Mouse (Mus musculus): ENCODE measurements at regions not wholly inside any gene's neighbourhood (a gene's known extent, or its start where the extent isn't known, plus 50 kb on each side); places are given as distances from the start of the nearest gene placed in this dataset.

DNA sequence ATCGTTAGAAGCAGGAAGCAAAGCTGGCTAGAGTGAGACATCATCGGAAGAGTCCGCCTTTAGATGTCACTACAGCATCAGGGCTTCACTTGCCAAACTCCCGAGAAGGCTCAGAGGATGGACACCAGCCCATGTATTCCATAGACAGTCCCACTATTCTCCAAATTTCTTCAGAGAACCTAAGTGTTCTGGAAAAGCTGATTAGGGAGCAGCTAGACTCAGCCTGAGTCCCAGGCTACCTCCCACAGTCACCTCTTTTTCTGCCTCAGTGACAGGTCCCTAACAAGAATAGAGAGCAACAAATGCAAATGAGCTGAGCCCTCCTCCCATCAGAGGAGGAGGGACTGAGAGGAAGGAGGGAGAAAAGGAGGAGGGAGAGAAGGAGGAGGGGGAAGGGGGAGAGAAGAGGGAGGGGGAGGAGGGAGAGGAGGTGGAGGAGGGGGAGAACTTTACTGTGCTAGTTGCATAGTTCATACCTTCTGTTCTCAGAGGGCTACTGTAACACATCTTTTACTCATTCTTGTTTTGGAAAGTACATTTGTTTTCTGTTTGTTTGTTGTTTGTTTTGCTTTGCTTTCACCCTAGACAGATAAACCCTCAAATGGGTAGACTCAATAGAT is 465.8 kb downstream of the Tmem182 start:
- no peak for DNase-seq

GRCm38 (mm10) chr1:41274573-41275270 is 469.3 kb downstream of the Tmem182 start:
- DNase-seq, result peak in 1 of 2 experiments; percentile 10

DNA sequence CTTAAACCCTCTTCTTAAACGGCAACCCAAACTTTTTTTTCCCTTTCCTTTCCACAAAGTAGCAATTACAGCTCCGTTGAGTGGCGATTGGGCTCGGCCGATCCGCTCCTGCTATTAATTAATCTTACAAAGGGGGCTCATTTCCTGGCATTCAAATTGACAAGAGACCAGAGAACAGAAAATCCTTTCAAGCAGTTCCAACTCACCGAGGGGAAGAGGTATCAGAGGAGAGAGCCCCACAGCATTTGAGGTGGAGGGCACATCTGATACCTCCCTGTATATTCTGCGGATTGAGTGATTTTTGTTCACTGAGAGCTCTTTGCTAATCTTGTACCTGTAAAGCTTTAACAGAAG is 469.8 kb downstream of the Tmem182 start:
- no peak for DNase-seq

DNA sequence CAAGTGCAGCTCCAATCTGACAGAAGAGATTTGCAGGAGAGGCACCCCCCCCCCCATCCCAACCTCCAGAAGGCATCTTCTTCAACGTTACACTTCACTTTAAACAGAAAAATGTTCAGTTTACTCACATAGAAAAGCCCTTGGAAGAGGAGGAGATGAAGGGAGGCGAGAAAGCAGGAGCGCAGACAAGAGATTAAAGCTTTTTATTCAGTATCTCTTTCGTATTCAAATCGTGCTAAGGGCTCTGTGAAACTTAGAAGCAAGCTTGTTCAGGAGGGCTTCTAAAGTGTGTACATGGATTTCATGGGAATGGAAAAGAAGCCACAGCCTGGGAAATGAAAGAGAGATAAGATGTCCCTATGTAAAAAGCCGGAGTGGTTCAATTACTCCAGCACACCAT is 470.2 kb downstream of the Tmem182 start:
- no peak for DNase-seq

DNA sequence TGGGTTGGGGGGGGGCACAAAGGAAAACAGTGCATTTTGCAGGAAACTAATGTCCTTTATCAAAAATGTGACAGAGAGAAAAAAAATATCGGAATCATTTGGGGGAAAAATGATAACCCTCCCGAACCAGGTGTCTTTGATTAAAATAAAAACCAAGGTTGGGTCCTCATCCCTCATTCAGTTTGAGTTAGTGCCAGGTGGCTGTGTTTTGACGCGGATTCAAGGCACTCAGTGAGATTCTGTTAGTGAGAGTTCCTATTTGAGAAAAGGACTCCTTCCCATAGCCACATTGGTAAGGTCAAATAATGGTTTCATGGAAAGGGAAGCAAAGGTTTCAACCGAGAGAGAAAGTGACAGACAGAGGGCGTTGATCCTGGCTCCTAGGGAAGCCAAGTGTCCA is 470.9 kb downstream of the Tmem182 start:
- no peak for DNase-seq

DNA sequence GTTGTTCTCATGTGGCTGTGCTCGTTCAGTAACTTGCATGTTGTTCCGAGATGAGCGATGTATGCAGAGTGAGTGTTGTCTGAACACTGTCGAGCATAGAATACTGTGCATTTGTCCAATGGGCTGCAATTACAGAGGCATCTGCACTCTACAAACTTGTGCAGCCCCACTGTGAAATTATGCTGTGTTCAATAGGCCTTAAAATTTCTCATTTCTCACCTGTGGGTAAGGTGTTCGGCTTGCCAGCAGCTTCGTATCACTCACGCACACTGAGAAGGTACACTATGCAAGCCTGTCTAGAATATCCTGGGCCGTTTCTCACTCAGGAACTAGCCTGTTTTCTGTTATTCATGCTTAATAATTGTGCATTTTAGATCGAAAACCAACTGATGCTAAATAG is 479.8 kb downstream of the Tmem182 start:
- no peak for DNase-seq

DNA sequence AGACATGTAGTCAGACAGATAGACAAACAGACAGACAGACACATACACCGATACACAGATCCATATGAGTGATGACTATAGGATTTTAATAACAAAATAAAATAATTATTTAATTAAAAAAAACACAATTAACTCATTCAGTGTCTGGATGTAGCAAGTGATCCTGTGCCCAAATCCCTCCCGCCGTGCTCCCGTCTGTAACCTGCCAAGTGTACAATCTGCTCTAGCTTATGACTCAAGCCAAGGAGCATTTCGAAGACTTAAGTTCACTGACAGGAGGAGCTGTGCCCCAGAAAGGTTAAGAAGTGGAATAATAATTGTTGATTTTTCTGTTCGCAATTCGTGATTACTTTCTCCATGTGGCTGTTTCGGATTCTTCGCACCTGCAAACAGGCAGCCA is 480.8 kb downstream of the Tmem182 start:
- no peak for DNase-seq

- no peak for DNase-seq
Observed at GRCm38 (mm10) chr1:41326861-41327480, 521.6 kb downstream of the Tmem182 start.

DNA sequence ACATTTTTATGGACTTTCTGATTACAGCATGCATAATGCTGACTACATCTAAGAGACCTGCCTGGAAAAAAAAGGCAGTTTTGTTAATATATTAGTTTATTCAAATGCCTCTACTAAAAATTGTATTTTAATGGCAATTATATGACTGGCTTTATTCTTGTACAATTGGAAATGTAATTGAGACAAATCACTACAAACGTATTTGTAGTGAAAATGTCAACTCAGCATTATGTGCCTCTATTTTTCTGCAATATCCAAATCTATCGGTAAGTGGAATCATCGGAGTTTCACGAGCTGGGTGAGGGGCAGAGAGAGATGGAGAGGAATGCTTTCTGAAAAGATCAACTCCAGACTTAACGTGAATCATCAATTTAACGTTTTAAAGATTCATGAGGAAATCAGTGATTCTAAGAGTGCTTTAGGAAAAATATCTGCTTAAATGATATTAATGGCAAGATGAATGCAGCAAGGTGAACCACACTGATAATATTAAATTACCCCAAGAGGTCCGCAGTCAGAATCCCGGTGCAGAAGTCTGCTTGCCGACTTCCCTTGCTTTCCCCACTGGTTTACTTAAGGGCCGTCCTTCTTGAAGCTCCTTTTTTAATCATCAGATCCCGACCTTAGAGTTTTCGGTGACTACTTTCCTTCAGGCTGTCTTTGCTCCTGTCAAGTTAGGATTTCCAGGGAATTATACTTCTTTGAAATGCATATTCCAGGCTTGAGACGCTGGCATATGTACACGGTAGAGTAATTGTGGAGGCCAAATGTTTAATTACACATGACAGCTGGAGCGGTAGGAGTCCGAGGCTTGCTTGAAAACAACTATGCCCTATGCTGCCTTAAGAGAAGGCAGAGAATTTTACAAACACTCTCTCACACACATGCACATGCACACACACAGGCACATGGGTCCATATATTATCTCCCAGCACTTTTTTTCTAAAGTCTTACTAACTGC is 544.7 kb downstream of the Tmem182 start:
- no peak for DNase-seq

GRCm38 (mm10) chr1:41359061-41359460 is 553.7 kb downstream of the Tmem182 start:
- DNase-seq, result no peak

DNA sequence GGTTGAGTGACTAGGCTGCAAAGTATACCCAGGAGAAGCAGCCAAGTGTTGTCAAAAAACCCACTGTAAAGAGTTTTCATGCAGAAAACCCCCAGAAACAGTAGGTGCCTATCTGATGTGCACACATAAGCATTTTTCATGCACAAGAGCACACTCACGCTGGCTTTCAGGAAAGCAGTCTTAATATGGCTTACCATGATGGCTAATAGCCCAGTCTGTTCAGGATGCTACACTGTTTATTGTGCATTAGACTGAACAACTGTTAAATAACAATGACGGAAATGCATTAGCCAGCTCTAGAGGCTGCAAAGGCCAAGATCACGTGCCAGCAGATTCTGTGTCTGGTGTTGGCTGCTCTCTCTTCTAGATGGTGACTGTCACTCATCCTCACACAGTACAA is 556.1 kb downstream of the Tmem182 start:
- DNase-seq, result no peak

- DNase-seq, result no peak
Observed at GRCm38 (mm10) chr1:41380013-41380412, 574.6 kb downstream of the Tmem182 start.

DNA sequence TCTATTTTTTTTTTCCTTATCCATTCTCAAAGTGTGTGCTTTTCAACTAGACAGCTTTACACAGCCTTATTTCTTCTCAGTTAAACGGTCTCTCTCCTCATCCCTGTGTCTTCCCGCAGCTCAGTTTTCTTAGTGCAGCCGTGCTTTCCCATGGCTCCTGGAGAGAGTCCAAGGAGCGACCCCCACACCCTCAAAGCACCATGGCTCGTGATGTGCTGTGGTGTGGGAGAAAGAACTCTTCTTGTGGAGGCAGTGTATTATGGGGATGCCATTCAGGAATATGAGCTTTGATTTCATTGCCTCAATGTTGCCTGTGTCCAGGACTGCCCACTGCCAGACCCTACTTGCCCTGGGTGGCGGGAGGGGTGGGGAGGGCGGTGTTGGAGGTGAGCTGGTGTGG is 576.1 kb downstream of the Tmem182 start:
- DNase-seq, result no peak

GRCm38 (mm10) chr1:41384731-41385130 is 579.3 kb downstream of the Tmem182 start:
- DNase-seq, result no peak

- DNase-seq, result no peak
Observed at GRCm38 (mm10) chr1:41386435-41386834, 581.0 kb downstream of the Tmem182 start.

DNA sequence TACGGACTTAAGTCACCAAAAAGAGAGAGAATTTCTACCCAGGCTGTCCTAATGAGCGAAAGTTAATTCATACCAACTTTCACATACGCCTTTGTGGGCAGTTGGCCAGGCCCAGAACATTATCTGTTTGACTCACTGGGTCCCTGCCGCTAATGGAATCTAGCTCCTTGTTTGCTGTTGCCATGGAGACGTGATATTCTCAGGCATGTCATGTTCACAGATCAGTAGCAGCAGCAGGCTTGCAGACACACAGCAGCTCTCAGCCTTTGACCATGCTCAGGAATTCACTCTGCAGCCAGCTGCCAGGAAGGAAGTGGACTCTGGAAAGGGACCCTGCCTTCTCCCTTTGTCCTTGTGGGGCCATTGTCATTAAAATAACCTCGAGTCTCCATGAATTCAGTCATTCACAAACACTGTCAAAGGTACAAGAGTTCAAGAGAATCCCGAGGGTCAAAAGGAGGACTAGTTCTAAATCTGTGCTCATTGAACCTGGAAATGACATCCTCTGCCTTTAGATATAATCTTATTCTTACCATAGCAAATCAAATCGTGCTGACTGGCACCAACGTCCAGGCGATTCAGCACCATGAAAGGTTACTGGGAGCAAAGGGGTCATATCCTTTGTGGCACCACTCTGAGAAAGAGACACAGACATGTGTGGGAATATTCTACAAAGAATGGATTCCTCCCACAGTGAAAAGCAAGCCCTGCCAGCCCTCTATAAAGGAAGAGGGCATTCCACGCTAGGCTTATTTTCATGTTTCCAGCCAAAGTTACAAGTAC is 584.9 kb downstream of the Tmem182 start:
- peak; percentile 50 to 68 for DNase-seq

- no peak for DNase-seq
Observed at GRCm38 (mm10) chr1:41391071-41391470, 585.7 kb downstream of the Tmem182 start.

GRCm38 (mm10) chr1:41393287-41393686 is 587.9 kb downstream of the Tmem182 start:
- DNase-seq, result peak in 1 of 2 experiments; percentile 14

DNA sequence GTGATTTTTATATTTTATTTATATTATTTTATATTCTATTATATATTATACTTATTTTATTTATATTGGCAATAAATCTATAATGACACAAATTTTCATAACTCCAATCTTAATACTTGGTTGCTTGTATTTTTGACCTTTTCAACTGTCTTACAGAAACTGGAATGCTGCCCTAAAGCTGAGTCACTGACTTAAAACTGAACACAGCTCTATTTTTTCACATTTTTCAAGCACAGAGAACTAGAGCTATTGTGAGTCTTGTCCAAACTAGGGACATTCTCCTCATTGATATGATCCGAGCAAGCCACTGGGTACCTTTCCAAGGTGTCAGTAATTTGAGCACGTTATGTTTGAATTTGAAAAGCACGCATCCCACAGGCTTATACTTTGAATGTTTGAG is 589.7 kb downstream of the Tmem182 start:
- no peak for DNase-seq

GRCm38 (mm10) chr1:41410533-41410932 is 605.1 kb downstream of the Tmem182 start:
- no peak for DNase-seq

GRCm38 (mm10) chr1:41411641-41412040 is 606.2 kb downstream of the Tmem182 start:
- no peak for DNase-seq

DNA sequence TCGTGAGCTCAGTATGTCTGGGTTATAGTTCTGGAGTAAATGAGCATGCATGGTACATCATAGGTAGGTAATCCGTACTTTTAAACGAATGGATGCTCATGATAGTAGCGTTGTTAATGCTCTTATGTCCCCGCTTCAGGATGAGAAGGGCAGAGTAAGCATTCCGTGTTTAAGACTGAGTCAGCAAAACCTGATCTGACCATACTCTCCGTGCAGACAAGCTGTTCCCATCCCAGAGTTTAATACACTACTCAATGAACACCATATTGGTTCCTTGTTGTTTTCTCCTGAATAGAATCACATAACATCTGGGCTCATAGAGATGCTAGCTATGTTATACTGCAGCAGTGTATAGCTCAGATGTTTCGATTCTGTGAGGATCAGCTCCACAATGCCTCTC is 606.7 kb downstream of the Tmem182 start:
- DNase-seq, result no peak

Data from kidney, postnatal 25 days (tissue).